Mouse (Mus musculus) brain, adult 2 months (tissue): Measurements from ENCODE around the gene Trim14.

Experiments used
- DNase-seq: peaks from one replicate; pipeline ENCODE4 v3.0.0; 2011; ENCODE audit warnings: low read depth, low spot score

Gene Trim14

GRCm38 (mm10) chr4:46527558-46527926 lies 8.4 kb downstream of the Trim14 start:
- DNase-seq: no peak

GRCm38 (mm10) chr4:46526798-46527557 lies 9.0 kb downstream of the Trim14 start:
- DNase-seq: no peak

GRCm38 (mm10) chr4:46526226-46526625 lies 9.7 kb downstream of the Trim14 start:
- no peak for DNase-seq

GRCm38 (mm10) chr4:46523324-46523723 lies 12.6 kb downstream of the Trim14 start:
- DNase-seq: no peak

GRCm38 (mm10) chr4:46521457-46521856 lies 14.5 kb downstream of the Trim14 start:
- DNase-seq: no peak

GRCm38 (mm10) chr4:46520491-46520890 lies 15.4 kb downstream of the Trim14 start:
- DNase-seq: no peak

GRCm38 (mm10) chr4:46507736-46508460 lies 28.0 kb downstream of the Trim14 start:
- DNase-seq: peak; percentile 79

GRCm38 (mm10) chr4:46506801-46507610 lies 28.9 kb downstream of the Trim14 start:
- peak; percentile 96 for DNase-seq

- peak; percentile 32 for DNase-seq
Observed at GRCm38 (mm10) chr4:46505361-46506057, 30.4 kb downstream of the Trim14 start.

- DNase-seq: no peak
Observed at GRCm38 (mm10) chr4:46503881-46504280, 32.1 kb downstream of the Trim14 start.

GRCm38 (mm10) chr4:46502606-46503502 lies 33.1 kb downstream of the Trim14 start:
- no peak for DNase-seq

- DNase-seq: peak; percentile 58
Observed at GRCm38 (mm10) chr4:46498976-46499375, 37.0 kb downstream of the Trim14 start.

GRCm38 (mm10) chr4:46498511-46498910 lies 37.4 kb downstream of the Trim14 start:
- no peak for DNase-seq

GRCm38 (mm10) chr4:46497286-46497892 lies 38.6 kb downstream of the Trim14 start:
- DNase-seq: peak; percentile 83

GRCm38 (mm10) chr4:46495543-46495942 lies 40.4 kb downstream of the Trim14 start:
- DNase-seq: no peak

- no peak for DNase-seq
Observed at GRCm38 (mm10) chr4:46493071-46493470, 42.9 kb downstream of the Trim14 start.

- DNase-seq: peak; percentile 98
Observed at GRCm38 (mm10) chr4:46489028-46489925, 46.7 kb downstream of the Trim14 start, which contains the start of gene Nans. Nans (plus strand) TSS chr4:46489248.

- DNase-seq: no peak
Observed at GRCm38 (mm10) chr4:46487348-46487747, 48.6 kb downstream of the Trim14 start.
